Mouse (Mus musculus): Measurements from ENCODE around the gene Dpf3.

DNA sequence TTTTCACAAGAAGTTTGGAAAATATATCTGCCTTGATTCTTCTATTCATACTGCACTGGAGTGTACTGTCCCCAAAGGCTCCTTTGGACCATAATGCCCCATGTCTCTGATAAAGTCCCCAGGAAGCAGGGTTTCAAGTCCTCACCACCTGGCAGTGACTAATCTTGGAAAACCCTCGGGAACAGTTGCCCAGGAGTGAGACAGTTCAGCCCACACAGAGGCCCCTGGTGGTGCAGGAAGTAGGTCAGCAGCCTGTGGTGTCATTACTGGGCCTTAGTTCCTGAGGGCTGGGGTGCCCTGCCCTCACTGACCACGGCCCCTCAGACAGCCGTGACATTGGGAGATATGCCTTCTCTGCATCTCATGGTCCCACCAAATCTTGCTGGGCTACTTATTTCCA, 246.5 kb downstream of the Dpf3 start:
- TF ChIP-seq POLR2A (IDR thresholded peaks at IDR 0.05; ENCODE audit: borderline replicate concordance, control insufficient read depth, low read depth, low read length) (no peak), CTCF (IDR thresholded peaks at IDR 0.05; ENCODE audit: control insufficient read depth, insufficient read depth, low read length) (no peak)

Data from bone marrow, adult 2 months (tissue).